Mouse (Mus musculus) bone marrow, adult 2 months (tissue): ENCODE measurements around the gene Smpdl3b.

ENCODE experiments used
- CTCF ChIP-seq: fragments of 200-500 bp; IDR thresholded peaks from 2 replicates; pipeline ENCODE4 v1.5.1; 2011; ENCODE audit warnings: low read length, control low read depth; ENCODE audit not compliant: control insufficient read depth, insufficient read depth
- POLR2A ChIP-seq: fragments of 200-500 bp; IDR thresholded peaks from 2 replicates; pipeline ENCODE4 v1.6.1; 2011; ENCODE audit warnings: low read depth, mild to moderate bottlenecking, control low read depth, low read length, borderline replicate concordance; ENCODE audit not compliant: control insufficient read depth

- TF ChIP-seq CTCF (no peak), POLR2A (no peak)
Measured at GRCm38 (mm10) chr4:132803876-132804275, 46.8 kb upstream of the Smpdl3b start.
